Mouse (Mus musculus) kidney, adult 2 months (tissue): ENCODE results near the gene Slc35a3.

Experiments
- CTCF ChIP-seq: fragments of 200-500 bp; conservative IDR thresholded peaks from 2 replicates; pipeline ENCODE4 v1.5.1; 2011; ENCODE audit warnings: low read depth, mild to moderate bottlenecking, control low read depth, low read length, moderate library complexity, mixed read lengths; ENCODE audit not compliant: insufficient read depth, insufficient read length
- POLR2A ChIP-seq: fragments of 200-500 bp; IDR thresholded peaks from one replicate; pipeline ENCODE4 v1.6.1; 2011; ENCODE audit warnings: low read depth, low read length, control low read depth

GRCm38 (mm10) chr3:116652033-116652446 lies 60.6 kb downstream of the Slc35a3 start:
- TF ChIP-seq CTCF: no peak
- no peak for TF ChIP-seq POLR2A
